Mouse (Mus musculus) cerebellum, postnatal 36 days (tissue): ENCODE measurements around the gene Pcbp4.
A peak's percentile ranks its signal among the peaks of the same experiment; 100 is the strongest.

ENCODE experiments used
- DNase-seq, 2 experiments: peaks; one replicate each; pipeline ENCODE4 v3.0.0; 2021 to 2022; ENCODE audit warnings: mixed read lengths in 2 of 2

Pcbp4 gene

DNA sequence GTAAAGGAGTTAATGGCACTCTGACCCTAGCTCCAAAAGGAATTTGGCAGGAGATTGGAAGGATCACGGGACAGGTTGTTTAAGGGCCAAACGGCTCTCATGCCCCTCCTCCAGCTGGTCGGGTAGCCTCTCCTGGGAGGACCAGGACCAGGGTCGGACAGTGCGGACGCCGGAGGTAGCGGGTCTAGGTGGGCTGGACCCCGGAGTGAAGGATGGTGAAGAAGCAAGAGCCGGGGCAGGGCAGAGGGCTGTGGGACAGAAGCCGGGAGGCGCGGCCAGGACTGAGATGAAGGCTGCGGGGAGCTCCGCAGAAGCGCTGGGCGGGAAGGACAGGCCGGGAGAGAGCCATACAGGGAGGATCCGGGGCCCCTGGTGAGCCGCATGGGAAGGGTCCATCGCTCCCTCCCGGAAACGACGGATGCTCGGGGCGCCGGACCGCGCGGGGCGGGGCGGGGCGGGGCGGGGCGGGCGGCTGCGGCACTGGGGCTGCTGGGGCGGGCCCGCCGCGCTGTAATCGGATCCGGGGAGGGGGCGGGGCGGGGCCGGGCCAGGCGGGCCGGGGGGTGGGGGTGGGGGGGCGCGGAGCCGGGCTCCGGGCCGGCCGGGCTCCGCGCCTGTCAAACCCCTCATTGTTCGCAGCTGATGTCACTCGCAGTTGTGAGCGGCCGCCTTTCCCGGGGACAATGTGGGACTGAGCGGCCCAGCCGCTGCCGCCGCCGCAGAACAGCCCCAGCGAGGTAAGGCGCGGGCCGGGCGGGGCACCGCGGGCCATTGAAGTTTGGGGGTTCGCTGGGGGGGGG lies at the start of gene Pcbp4:
Pcbp4 (plus strand) TSS at position 21 of the 800 bp plus-strand sequence.
- peak; percentile 63 to 68 for DNase-seq

DNA sequence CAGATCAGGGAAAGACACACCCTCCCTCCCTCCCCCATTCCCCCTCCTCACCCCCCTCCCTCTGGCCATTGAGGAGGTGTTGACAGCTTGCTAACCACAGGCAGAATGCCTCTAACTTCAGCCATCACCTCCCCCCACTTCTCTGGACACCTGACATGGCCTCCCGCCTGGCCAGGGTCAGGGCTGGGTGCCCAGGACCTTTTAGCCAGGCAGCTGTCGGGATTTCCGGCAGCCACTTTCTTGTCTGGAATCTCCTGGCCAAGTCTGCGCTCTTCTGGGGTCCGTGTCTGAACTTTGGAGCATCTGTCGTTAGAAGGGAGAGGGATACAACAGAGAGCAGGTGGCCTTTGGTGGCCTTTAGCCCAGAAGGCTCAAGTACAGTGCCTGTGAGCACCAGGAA lies 47.8 kb upstream of the Pcbp4 start:
- peak in 1 of 2 experiments; percentile 16 for DNase-seq

DNA sequence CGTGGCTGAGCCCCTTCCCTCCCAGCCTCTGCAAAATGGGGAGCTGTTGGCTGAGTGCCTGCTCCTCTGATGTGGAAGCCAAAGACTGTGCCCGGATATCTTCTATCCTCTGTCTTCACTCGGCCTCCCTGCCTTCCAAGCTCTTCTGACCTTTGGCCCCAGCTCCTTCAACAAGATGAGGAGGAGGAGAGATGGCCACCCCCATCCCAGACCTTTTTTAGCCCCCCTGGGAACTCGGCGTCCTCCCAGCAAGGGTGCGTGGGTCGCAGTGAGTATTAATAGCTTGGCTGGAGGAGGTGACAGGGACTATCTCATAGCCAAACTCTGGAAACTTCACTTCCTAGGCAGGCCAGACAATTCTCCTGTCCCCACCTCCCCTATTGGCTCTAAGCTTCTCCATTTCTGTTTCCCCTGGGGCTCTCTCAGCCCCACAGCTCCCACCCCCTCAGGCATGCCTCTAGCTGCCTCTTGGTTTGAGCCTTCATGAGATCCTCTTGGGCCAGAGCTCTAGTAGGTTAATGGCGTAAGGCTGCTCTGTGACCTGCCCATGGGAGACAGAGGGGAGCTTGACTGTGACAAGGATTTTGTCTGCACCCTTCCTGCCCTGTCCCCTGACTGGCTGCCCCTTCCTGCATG lies 46.5 kb upstream of the Pcbp4 start:
- DNase-seq: no peak

DNA sequence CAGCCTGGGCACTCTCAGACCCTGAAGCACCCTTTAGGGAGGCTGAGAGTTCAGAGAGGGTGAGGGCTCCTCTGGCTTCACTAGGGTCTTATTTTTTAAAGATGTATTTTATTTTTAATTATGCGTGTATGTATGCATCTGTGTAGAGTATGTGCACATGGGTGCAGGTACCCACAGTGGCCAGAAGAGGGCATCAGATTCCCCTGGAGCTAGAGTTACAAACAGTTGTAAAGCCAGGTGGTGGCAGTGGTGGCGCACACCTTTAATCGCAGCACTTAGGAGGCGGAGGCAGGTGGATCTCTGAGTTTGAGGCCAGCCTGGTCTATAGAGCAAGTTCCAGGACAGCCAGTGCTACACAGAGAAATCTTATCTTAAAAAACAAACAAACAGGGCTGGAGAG lies 44.0 kb upstream of the Pcbp4 start:
- no peak for DNase-seq

DNA sequence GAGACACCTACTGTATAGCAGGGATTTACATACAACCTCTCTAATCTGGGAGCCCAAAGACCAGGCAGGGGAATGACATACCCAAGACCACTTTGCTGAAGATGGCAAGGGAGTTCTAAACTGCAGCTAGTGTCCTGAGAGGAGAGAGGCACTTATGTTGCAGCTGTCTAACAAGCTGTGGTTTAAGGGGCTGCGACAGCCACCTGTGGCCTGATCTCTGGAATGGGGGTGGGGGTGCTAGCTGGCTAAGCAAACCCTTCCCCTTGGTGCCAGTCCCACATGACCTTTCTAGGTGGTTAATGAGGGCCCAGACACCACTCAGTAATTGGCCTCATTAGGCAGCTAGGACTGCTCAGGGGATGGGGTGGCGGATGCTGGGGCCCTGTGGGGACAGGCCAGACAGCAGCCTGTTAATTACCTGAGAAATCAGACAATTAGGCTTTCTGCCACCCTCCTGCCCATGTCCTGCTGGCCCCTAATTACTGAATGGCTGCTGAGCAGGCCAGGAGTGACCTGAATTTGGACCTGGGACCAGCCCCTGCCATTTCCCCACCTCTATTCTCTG lies 42.9 kb upstream of the Pcbp4 start:
- DNase-seq: peak in 1 of 2 experiments; percentile 24

DNA sequence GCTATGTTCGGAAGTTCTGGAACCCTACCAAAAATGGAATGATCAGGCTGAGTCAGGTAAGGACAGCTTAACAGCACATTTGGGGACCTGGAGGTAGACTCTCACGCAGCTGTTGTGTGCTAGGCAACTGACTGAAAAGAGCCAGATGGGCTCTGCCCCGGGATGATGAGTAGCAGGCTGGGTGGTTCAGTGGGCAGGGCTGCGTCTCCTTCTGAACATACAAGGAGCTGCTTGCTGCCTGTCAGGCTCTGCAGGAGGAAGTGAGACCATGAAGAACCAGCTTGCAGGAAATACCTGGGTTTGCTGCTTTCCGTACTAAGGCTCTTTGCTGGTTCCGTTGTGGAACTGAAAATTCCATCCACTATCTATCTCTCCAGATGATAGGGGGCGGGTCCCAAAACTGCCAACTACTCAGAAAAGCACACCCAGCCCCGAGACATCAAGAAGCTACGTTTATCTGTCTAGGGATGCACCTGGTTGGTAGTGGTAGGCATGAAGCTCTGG lies 41.9 kb upstream of the Pcbp4 start:
- no peak for DNase-seq

DNA sequence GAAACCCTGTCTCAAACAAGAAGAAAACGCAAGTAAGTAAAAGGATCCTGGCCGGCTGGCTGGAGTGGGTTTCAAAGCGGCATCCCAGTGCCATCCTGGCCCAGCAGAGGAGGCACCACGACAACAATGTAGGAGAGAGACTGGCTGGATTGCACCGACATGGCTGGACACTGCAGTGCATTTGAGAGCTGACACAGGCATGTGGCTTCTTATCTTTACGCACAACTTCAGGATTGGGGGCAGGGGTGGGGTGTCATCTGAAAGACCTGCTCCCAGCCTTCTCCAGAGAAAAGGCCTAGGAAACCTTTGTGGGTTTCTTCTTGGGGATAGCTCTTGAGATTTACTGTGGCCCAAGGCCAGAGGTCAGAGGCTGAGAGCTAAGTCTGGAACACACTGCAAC lies 41.4 kb upstream of the Pcbp4 start:
- no peak for DNase-seq

DNA sequence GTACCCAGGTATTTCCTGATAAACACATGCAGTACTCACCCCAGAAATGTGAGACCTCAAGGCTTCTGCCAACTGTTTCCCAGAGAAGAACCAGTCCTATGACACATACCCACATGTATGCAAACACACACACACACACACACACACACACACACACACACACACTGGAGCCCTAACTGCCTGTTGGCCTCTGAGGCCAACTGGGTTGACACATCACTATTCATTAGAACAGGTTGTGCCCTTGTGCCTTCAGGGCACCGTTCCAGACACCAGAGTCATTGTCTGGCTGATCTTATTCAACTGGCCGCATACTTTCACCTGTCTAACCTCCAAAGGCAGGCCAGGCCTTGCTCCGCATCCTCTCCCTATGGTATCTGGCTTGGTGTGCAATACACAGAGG lies 40.9 kb upstream of the Pcbp4 start:
- no peak for DNase-seq

DNA sequence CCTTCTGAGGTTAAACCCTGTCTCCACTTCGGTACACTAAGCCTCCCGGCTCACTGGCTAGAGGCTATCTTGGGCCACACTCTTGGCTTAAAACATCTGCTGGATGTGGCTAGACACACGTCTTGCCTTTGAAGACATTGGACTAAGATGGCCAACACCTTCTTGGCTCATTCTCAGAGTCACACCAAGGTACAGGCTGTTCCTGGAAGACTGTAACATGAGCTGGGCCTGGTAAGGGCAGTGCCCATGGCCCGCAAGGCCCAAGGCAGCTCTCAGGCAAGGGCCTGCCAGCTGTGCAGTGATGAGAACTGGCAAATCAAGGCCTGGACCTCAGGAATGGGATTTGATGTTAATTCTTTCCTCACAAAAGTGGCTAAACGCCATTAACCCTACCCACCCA lies 39.5 kb upstream of the Pcbp4 start:
- no peak for DNase-seq

DNA sequence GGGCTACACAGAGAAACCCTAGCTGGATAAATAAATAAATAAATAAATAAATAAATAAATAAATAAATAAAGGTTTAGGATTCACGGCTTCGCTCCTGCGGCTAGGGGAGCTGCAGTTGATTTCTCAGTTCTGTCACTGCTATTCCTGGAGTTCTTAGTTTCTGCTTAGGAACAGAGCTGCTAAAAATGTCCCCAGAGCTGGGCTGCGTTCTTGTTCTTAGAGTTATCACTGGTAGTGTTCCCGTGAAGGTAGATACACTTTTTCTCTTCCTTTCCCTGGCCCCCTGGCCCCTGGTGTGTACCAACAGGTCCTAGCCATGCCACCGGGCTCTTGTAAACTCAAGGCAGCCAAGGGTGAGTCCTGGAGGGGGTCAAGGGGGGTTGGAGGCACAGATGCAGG lies 36.3 kb upstream of the Pcbp4 start:
- no peak for DNase-seq

DNA sequence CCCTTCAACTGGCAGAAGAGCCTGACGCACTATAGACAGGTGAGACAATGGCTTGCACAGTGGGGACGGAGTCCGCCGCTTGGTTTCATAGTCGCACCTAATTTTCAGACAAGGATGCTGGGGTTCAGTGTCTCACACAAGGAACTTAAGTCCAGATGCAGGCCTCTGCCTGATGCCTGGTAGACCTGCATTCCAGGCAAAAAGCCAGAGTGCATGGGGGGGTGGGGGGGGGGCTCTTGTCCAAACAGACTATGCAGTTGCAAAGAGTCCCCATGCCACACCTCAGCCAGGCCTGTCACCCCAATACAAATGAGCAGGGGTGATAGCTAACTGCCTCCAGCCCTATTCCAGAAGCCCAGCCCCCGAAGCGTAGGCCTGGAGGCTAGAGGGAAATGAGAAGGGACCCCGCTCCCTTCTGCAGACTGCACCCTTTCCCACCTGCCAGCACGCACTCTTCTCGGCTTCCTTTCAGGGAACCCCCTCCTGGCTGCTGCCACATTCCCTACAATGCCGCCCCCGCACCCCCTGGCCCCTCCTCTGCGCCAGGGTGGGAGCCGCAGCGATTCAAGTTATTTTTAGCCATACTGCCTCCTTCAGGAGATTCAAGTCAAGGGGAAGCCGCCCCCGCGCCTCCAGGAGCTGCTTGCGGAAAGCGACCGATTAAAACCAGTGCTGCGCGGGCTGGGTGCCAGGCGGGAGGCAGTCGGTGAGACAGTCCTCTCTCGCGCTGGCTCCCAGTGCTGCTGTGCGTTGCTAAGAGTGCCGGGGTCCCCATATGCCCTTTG lies 35.1 kb upstream of the Pcbp4 start:
- DNase-seq: peak; percentile 78 to 85

DNA sequence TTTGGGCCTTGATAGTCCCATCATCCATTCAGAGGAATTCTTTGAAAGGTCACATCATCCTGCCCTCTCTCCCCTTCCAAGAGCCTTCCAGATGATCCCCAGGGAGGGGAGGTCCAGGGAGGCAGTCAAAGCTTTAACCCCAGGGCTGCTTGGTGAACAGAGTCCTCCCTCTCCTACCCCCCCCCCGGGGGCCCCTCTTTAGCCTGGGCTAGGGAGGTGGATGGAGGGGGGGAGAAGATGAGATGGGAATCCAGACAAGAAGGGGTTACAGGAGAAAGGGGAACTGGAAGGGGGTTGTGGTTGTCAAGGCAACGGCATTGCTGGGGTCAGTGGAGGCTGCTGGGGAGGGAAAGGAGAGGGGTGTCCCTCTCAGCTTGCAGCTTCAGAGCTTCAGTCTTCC lies 32.5 kb upstream of the Pcbp4 start:
- no peak for DNase-seq

DNA sequence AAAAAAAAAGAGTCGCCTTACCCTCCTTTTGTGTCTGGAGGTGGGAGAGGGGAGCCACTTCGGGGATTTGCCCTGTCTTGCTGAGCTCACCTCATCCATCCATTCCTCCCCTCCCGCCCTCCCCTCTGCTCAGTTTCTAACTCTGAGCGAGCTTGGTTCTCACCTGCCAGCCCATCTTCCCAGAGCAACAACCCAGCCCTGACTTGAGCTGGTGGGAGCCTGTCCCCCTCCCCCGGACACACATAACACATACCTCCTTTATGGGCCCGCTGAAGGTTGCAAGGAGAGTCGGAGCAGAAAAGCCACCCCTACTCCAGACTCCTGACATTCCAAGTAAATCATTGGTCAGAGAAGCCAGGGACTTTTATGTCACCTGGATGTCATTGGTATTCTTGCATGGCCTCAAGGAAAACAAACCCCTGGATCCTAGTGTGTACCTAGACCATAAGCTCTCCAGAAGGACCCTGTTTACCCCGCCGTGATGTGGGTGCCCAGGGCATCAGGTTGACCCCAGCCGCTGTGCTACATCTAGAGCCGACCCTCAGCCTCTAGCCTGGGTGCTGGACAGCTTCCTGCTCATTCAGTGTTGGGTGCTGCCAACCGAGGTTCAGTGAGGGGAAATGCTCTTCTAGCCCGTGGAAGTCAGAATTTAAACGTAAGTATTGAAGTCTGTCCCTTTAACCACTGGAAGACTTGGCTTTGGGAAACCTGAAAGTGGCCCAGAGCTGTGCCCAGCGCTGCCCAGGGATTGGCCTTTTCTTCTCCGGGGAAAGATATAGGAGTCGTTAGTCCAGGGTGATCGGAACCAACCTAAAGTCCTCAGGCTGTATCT lies 31.8 kb upstream of the Pcbp4 start:
- no peak for DNase-seq

DNA sequence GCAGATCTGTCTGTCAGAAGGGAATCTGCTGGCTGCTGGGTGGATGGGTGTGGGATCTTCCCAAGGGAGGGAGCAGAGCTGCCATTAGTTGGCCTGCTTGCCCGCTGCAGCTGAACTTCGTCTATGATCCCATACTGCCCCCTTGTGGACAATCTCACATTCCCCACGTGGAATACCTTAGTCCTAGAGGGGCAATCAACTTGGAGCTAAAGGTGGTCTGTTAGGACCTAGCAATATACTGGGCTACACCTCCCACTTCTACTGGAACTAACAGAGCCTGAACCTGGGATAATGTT lies 31.3 kb upstream of the Pcbp4 start:
- DNase-seq: peak; percentile 81 to 89

DNA sequence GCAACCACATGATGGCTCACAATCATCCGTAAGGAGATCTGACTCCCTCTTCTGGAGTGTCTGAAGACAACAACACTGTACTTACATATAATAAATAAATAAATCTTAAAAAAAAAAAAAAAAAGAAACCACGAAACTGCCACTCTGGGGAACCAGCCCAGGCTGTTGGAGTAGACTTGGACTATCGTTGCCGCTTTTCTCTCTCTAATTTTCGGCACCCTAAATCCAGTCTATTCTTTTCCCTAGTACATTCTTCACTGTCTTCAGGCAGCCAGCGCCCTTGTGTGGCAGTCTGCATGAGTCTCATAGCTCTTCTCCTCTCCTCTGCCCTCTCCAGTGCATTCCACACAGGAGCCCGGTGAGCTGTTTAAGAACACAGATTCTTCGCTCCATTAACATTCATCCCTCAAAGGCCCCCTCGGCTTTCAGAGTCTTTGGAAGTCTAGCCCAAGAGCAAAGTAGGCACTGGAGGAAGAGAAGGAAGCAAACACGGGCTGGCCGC lies 24.3 kb upstream of the Pcbp4 start:
- DNase-seq: no peak

DNA sequence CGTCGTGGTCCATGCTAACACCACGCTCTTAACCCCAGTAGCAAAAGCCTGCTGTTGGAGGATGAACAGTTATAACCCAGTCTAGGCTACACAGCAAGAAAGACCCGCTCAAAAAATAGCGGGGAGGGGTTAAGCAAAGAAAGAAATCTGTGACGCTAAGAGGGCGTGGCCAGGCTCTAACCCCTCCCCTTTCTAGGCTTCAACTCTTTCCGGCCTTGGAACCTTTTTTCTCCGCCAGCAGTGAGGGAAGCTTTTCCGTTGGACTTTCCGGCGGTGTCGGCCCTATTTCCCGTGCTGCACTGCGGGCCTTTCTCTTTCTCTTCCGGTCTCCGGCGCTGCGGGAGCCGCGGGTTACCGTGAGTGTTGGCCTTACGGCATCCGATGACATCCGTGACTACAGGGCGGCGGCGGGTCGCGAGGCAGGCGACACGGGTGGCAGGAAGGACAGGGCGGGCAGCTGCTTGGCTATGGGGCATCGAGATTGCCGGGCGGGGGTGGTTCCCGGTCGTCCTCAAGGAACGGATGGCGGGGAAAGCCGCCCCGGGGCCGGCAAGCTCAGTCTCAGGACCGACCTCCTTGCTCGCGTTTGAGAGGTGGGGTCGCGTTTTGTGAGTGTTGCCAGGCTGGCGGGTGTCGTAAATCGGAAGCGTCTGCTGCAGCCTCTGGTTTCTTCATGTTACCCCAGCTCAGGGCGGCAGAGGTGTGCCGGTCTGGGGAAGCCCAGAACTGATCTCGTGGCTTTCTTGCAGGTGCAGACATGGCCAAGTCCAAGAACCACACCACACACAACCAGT lies 23.7 kb upstream of the Pcbp4 start, which contains the start of gene Rpl29:
Rpl29 (plus strand) TSS at position 234 of the 794 bp plus-strand sequence.
- DNase-seq: peak; percentile 92 to 97

DNA sequence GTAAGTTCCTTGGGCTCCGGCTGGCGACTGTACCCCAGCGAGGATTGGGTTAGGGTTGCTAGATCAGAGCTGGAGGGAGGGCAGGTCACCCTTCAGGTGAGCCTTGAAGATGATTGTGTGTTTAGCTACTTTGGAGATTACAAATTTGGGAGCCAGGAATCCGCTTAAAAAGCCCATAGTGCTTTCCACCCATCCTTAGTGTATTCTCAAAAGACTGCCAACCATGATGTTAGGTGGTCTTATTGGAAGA lies 23.2 kb upstream of the Pcbp4 start:
- DNase-seq: no peak

DNA sequence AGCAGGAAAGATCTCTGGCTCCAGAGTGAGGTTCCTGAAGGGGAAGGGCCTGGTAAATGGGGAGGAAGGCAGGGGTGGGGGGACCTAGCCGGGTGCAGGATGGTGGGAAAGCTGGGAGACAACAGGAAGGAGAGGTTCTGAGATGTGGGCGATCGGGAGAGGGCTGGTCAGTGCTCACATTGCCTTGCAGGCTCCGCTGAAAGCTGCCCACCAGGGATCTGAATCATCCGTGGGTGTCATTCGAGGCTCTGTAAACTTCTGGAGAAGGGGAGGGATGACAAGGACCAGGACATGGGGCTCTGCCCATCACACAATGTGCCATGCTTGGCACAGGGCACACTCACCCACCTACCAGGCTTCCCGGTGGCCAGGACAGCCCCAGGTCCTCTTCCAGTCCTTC lies 19.7 kb upstream of the Pcbp4 start:
- DNase-seq: no peak

DNA sequence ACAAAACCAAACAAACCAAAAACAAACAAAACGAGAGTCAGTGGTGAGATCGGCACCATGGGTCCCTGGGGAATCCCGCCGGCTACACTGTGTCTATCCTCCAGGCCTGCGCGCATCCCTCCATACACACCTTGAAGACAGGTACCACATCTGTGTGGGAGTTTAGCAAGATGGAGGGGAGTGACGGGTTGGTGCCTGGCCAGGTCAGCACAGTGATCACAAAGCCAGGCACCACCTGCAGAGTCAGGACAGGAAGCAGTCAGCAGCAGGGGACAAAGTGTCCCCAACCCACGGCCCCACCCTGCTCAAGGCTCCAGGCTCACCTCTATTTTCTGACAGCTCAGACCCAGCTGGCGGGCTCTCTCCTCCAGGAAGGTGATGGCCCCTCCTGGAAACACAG lies 16.5 kb upstream of the Pcbp4 start:
- DNase-seq: no peak

DNA sequence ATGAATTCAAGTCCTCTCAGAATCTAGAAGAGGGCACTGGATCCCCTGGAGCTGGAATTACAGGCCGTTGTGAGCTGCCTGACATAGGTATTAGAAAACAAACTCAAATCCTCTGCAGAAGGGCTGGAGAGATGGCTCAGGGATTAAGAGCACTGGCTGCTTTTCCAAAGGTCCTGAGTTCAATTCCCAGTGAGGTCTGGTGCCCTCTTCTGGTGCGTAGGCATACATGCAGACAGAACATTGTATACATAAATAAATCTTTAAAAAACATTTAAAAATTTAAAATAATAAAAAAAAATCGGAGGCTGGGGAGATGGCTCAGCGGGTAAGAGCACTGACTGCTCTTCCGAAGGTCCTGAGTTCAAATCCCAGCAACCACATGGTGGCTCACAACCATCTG lies 10.4 kb upstream of the Pcbp4 start:
- DNase-seq: no peak

DNA sequence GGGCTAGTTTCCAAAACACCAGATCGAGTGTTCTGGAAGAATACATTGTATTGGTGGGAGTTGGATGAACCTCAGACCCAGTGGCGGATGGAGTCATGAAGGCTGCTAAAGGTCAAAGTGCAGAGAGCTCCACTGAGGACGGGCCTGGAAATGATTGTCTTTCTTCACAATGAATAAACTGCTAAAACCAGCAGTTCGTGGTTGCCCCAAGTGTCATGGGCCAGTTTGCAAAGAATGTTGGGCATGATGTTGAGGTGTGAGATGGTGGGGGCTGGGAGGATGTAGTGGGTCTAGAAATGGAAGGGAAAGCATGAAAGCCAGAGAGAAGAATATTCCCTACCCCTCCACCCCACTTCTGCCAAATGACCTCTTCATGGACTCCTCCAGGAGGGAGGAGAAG lies 8.3 kb upstream of the Pcbp4 start:
- DNase-seq: no peak

DNA sequence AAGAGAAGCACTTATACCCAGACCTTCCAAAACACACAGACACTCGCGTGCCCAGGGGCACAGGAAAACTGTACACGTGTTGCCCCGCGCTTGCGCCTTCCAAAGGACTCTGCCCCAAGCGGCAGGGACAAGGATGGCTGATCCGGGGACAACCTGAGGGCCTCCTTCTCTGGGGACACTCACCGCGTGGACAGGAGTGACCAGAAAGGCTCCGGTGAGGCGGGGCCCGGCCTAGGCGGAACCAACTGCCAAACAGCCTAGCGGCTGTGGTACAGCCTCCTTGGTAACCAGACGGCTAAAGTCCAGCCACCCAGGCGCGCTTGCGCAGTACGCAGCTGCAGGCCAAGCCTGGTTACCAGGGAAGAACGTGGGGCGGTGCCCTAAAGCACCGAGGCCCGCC lies 5.7 kb upstream of the Pcbp4 start, which contains the start of the genes Abhd14b and Abhd14a:
Abhd14b (plus strand) TSS at position 112 of the 400 bp plus-strand sequence.
Abhd14a (minus strand) TSS at position 331 of the 400 bp plus-strand sequence.
- peak; percentile 94 to 97 for DNase-seq
